Mouse (Mus musculus): ENCODE measurements around the gene Letmd1. TPM values are rescaled to one million over a fixed set of nuclear protein-coding genes. Genes with fewer than 3 reads are reported as not detected.

Gene Letmd1
- polyA plus RNA-seq, 1 experiment from 2014 or later, result 22.9 TPM

GRCm38 (mm10) chr15:100422899-100423860 is 45.6 kb upstream of the Letmd1 start:
- Histone ChIP-seq H3K9me3 (ENCODE audit: low read depth, low read length) (no peaks in the 10 kb centered on the region), H3K4me3 (ENCODE audit: low read depth, low read length) (peak overlapping the region; percentile 96), H3K27ac (ENCODE audit: low read depth) (peak overlapping the region; percentile 16; the same call in 1 of the 2 replicates), H3K4me1 (ENCODE audit: insufficient read depth) (0 out of 2 replicates have a peak, but pooled peaks cover 6% of the 10 kb centered on the region), H3K27me3 (ENCODE audit: insufficient read depth, low read length) (peaks cover 16% of the 10 kb centered on the region), H3K36me3 (ENCODE audit: insufficient read depth) (no peaks in the 10 kb centered on the region), H3K9ac (peak overlapping the region; percentile 91), H3K4me2 (peak overlapping the region; percentile 94)
- peak; percentile 97 for DNase-seq
- TF ChIP-seq CTCF (IDR thresholded peaks at IDR 0.05; ENCODE audit: low read depth), result no peak
- under 1% methylated on average over 64 of the region's 65 CpGs for WGBS
- peak; percentile 99 for ATAC-seq (ENCODE audit: insufficient read depth)

DNA sequence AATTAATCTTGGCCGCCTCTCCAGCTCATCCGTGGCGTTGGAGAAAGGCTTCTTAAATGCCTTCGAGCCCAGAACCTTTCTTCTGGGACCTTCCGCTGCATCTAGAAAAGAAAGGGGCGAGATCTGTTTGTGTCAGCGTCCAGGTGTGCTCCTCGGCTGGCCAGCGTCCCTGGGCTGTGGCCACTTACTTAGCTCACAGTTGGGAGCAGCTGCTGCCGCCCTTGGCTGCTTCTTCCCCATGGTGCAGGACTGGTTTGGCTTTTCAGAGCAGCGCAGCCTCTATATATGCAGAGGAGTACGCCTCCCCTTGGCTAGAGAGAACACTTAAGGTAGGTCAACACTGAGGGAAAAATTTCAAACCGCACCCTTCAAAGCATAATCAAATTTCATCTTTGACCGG is 44.9 kb upstream of the Letmd1 start:
- DNase-seq, result peak; percentile 51

DNA sequence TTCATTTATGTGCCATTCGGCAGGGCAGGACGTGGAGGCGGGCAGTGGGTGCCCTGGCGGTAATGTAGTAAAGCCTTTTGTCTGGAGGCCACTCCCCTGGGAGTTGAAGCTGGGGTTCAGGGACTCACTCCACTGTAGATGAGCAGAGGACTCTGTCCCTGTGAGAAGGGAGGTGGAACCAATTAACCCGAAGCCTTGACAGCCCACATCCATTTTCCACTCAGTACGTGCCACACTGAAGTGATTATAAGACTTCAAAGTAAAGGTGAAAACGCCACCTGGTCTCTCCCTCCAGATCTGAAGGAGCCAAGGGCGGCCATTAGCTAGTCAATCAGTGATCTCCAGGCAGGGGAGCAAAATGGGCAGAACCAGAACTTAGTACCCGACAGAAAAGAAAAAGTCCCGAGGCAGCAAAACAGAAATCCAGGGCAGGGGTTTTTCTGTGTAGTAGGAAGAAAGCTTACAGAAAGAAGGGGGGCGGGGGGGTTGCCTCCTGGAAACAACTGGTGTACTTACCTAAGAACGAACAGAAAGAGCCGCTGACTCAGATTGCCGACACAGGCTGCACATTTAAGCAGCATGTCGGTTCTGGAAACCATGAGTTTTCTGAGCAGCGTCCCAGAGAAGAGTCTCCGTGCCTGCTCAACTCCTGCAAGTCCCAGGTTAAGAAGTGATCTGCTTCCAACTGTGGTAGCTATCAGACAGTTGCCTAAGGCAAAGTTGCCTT is 44.3 kb upstream of the Letmd1 start, which contains the start of gene Slc11a2:
TSS of gene Slc11a2 (minus strand) at position 677 of the 727 bp plus-strand sequence.
- H3K4me3 ChIP-seq (ENCODE audit: low read depth, low read length), result peak within 1 kb of the TSS; percentile 96
- no peak within 1 kb of the TSS for H3K27ac ChIP-seq (ENCODE audit: low read depth)
- ATAC-seq (ENCODE audit: insufficient read depth) (no peak), DNase-seq (peak; percentile 26)
- H3K4me2 ChIP-seq, result peak within 1 kb of the TSS; percentile 94
- no peaks in the 10 kb centered on the region for H3K9me3 ChIP-seq (ENCODE audit: low read depth, low read length)
- TF ChIP-seq CTCF (IDR thresholded peaks at IDR 0.05; ENCODE audit: low read depth), result 0 out of 2 replicates have a peak, but pooled peaks have one; percentile 1
- H3K9ac ChIP-seq, result peak within 1 kb of the TSS; percentile 36
- peaks cover 16% of the 10 kb centered on the region for H3K27me3 ChIP-seq (ENCODE audit: insufficient read depth, low read length)
- 24% methylated on average over 17 of the region's 17 CpGs for WGBS
- H3K36me3 ChIP-seq (ENCODE audit: insufficient read depth), result no peaks in the 10 kb centered on the region
- 0 out of 2 replicates have a peak, but pooled peaks cover 6% of the 10 kb centered on the region for H3K4me1 ChIP-seq (ENCODE audit: insufficient read depth)

More for the DNA sequence above, 44.9 kb upstream of the Letmd1 start:
- WGBS, result 2% methylated on average over 14 of the region's 14 CpGs
- no peak for TF ChIP-seq CTCF (IDR thresholded peaks at IDR 0.05; ENCODE audit: low read depth)
- H3K9me3 ChIP-seq (ENCODE audit: low read depth, low read length), result no peaks in the 10 kb centered on the region
- H3K4me2 ChIP-seq, result peak overlapping the region; percentile 94
- peak overlapping the region; percentile 36 for H3K9ac ChIP-seq
- H3K36me3 ChIP-seq (ENCODE audit: insufficient read depth), result no peaks in the 10 kb centered on the region
- peak overlapping the region; percentile 96 for H3K4me3 ChIP-seq (ENCODE audit: low read depth, low read length)
- H3K27me3 ChIP-seq (ENCODE audit: insufficient read depth, low read length), result peaks cover 16% of the 10 kb centered on the region
- H3K4me1 ChIP-seq (ENCODE audit: insufficient read depth), result 0 out of 2 replicates have a peak, but pooled peaks cover 6% of the 10 kb centered on the region
- ATAC-seq (ENCODE audit: insufficient read depth), result no peak
- H3K27ac ChIP-seq (ENCODE audit: low read depth), result no peak overlapping the region

DNA sequence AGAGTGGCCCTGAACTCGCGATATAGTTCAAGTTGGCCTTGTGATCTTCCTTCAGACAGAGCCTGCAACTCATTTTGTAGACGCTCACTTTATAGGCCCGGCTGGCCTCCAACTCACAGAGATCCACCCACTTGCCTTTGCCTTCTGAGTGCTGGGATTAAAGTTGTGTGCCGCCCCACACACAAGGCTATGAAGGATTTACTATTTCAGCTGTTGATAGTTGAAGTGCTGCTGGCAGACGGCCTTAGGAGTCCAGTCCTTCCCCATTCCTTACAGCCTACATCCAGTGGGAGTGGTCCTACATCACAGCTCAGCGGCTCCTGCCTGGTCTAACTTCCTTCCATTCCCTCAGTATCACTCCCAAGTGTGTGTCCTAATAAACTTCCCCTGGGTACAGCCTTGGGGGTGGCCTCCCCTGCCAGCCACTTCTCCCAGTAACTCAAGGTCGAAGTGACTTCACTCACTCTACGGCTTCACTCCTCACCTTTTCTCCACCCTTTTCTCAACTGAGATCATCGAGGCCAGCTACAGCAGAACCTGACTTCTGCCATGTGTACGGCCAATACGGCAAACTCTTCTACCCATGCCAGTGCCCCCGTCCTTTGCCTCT is 40.4 kb upstream of the Letmd1 start:
- TF ChIP-seq CTCF (IDR thresholded peaks at IDR 0.05; ENCODE audit: low read depth), result no peak
- peaks cover 16% of the 10 kb centered on the region for H3K27me3 ChIP-seq (ENCODE audit: insufficient read depth, low read length)
- no peak overlapping the region for H3K9ac ChIP-seq
- DNase-seq, result peak; percentile 39
- no peaks in the 10 kb centered on the region for H3K4me1 ChIP-seq (ENCODE audit: insufficient read depth)
- H3K4me3 ChIP-seq (ENCODE audit: low read depth, low read length), result no peak overlapping the region
- H3K27ac ChIP-seq (ENCODE audit: low read depth), result no peak overlapping the region
- H3K9me3 ChIP-seq (ENCODE audit: low read depth, low read length), result no peaks in the 10 kb centered on the region
- H3K4me2 ChIP-seq, result no peak overlapping the region
- H3K36me3 ChIP-seq (ENCODE audit: insufficient read depth), result no peaks in the 10 kb centered on the region
- WGBS, result 69% methylated on average over 13 of the region's 13 CpGs
- no peak for ATAC-seq (ENCODE audit: insufficient read depth)

- no peak for TF ChIP-seq CTCF (IDR thresholded peaks at IDR 0.05; ENCODE audit: low read depth)
- Histone ChIP-seq H3K4me1 (ENCODE audit: insufficient read depth) (no peaks in the 10 kb centered on the region), H3K27ac (ENCODE audit: low read depth) (no peak overlapping the region), H3K9me3 (ENCODE audit: low read depth, low read length) (no peaks in the 10 kb centered on the region), H3K27me3 (ENCODE audit: insufficient read depth, low read length) (peaks cover 2% of the 10 kb centered on the region), H3K4me3 (ENCODE audit: low read depth, low read length) (no peak overlapping the region), H3K36me3 (ENCODE audit: insufficient read depth) (no peaks in the 10 kb centered on the region), H3K4me2 (no peak overlapping the region), H3K9ac (no peak overlapping the region)
- WGBS, result 54% methylated on average over 11 of the region's 11 CpGs
- DNase-seq (peak; percentile 26), ATAC-seq (ENCODE audit: insufficient read depth) (no peak)
These were observed 38.8 kb upstream of the Letmd1 start for GRCm38 (mm10) chr15:100429959-100430565.

- Histone ChIP-seq H3K4me2 (no peak overlapping the region), H3K9me3 (ENCODE audit: low read depth, low read length) (no peaks in the 10 kb centered on the region), H3K27ac (ENCODE audit: low read depth) (no peak overlapping the region), H3K4me3 (ENCODE audit: low read depth, low read length) (no peak overlapping the region), H3K4me1 (ENCODE audit: insufficient read depth) (no peaks in the 10 kb centered on the region), H3K9ac (no peak overlapping the region), H3K27me3 (ENCODE audit: insufficient read depth, low read length) (no peaks in the 10 kb centered on the region), H3K36me3 (ENCODE audit: insufficient read depth) (no peaks in the 10 kb centered on the region)
- DNase-seq (no peak), ATAC-seq (ENCODE audit: insufficient read depth) (no peak)
- WGBS, result 59% methylated on average over 4 of the region's 4 CpGs
- TF ChIP-seq CTCF (IDR thresholded peaks at IDR 0.05; ENCODE audit: low read depth), result no peak
These were observed 35.6 kb upstream of the Letmd1 start for GRCm38 (mm10) chr15:100433234-100433633.

Data from lung, embryonic 14.5 days (tissue).